17 mouse cellular contexts compared by ENCODE assay signal in genomic region chr13:91873734-91874329, GRCm38 (mm10). TPM values are rescaled to one million over a fixed set of nuclear protein-coding genes. Genes with fewer than 3 reads are reported as not detected.
DNase-seq lines count a peak whose midpoint lies in the region; ATAC-seq lines count a peak whose summit lies in the region.
"Had no signal": no experiment of that assay in that cellular context is flagged by ENCODE, and none has a peak within 500 bp of the region (broad histone marks: within the 10 kb centered on the region; RNA-seq: fewer than 3 reads in every experiment).

No protein-coding gene starts in this region.

- H3K36me3 ChIP-seq in limb, embryonic 13.5 days = no peaks in the 10 kb centered on the region
- H3K36me3 ChIP-seq: midbrain, embryonic 15.5 days had no signal

- H3K27ac ChIP-seq in limb, embryonic 13.5 days = peak overlapping the region; percentile 61; the same call in 1 of the 2 replicates
- H3K27ac ChIP-seq: macrophage; midbrain, embryonic 15.5 days had no signal

- H3K4me2 ChIP-seq in limb, embryonic 13.5 days (replicated peaks) = no peak overlapping the region
- H3K4me2 ChIP-seq: midbrain, embryonic 15.5 days had no signal

- no peaks in the 10 kb centered on the region for H3K9me3 ChIP-seq in limb, embryonic 13.5 days
- H3K9me3 ChIP-seq: midbrain, embryonic 15.5 days had no signal

- peak; percentile 3 for DNase-seq in kidney, postnatal 14 days
- no peak for DNase-seq in kidney, postnatal 10 days
- peak; percentile 37 to 39 for DNase-seq in heart, adult 9 months (ENCODE audit: low spot score in 2 of 2)
- DNase-seq in skeletal muscle tissue, adult 2 months (ENCODE audit: low read depth, low spot score) = peak; percentile 44
- DNase-seq in retina, embryonic 14.5 days (ENCODE audit: low spot score) = no peak
- DNase-seq: cerebellum, adult 11 months; forebrain, postnatal 0 days; kidney, adult 11 months; right cerebral cortex, postnatal 14 days had no signal

- WGBS in limb, embryonic 13.5 days = 71% methylated on average over 7 of the region's 7 CpGs

- peaks cover 9% of the 10 kb centered on the region for H3K4me1 ChIP-seq in limb, embryonic 13.5 days
- H3K4me1 ChIP-seq: midbrain, embryonic 15.5 days had no signal

- H3K4me3 ChIP-seq in limb, embryonic 13.5 days = no peak overlapping the region
- H3K4me3 ChIP-seq: midbrain, embryonic 15.5 days had no signal

- H3K9ac ChIP-seq in limb, embryonic 13.5 days = no peak overlapping the region
- H3K9ac ChIP-seq: forebrain, postnatal 0 days; midbrain, embryonic 15.5 days had no signal

- ATAC-seq in limb, embryonic 13.5 days (ENCODE audit: low FRiP score, low read depth) = 0 out of 2 replicates have a peak, but pooled peaks have one; percentile 51
- no peak for ATAC-seq in granulocyte monocyte progenitor cell, adult 5-6 weeks (replicated peaks; ENCODE audit: poor library complexity, severe bottlenecking)
- ATAC-seq: forebrain, postnatal 0 days; midbrain, embryonic 15.5 days had no signal

- H3K27me3 ChIP-seq in limb, embryonic 13.5 days = no peaks in the 10 kb centered on the region
- H3K27me3 ChIP-seq: midbrain, embryonic 15.5 days had no signal

RNA-seq across cellular contexts. Expression of gene Ckmt2, which starts 2.9 kb away (rescaled TPM):
- polyA plus RNA-seq in limb, embryonic 13.5 days (2015; fragmentation: Nextera tagmentation; extraction: Ambion mirVana) = not detected in 2 replicates
- not detected in 2 replicates for total RNA-seq in granulocyte monocyte progenitor cell, adult 5-6 weeks (2014; fragmentation: Nextera tagmentation)
- not detected in 2 replicates for total RNA-seq in granulocyte monocyte progenitor cell, adult 5-6 weeks (2017)
- polyA plus RNA-seq: forebrain, postnatal 0 days; hindbrain, embryonic 11.5 days; limb, embryonic 11.5 days; macrophage; midbrain, embryonic 15.5 days; neural tube, embryonic 14.5 days; stomach, embryonic 14.5 days had no signal

Comparison
In these comparisons a context has a peak if more than half of its experiments do, and no peak if none do; other contexts are left out.
1. DNase-seq: peak in kidney, postnatal 14 days (single experiment), heart, adult 9 months (2 of 2) and skeletal muscle tissue, adult 2 months (single experiment); none in kidney, postnatal 10 days (single experiment) and retina, embryonic 14.5 days (single experiment).